Comparison of ENCODE assay signal across 28 mouse cellular contexts in the genomic region with DNA sequence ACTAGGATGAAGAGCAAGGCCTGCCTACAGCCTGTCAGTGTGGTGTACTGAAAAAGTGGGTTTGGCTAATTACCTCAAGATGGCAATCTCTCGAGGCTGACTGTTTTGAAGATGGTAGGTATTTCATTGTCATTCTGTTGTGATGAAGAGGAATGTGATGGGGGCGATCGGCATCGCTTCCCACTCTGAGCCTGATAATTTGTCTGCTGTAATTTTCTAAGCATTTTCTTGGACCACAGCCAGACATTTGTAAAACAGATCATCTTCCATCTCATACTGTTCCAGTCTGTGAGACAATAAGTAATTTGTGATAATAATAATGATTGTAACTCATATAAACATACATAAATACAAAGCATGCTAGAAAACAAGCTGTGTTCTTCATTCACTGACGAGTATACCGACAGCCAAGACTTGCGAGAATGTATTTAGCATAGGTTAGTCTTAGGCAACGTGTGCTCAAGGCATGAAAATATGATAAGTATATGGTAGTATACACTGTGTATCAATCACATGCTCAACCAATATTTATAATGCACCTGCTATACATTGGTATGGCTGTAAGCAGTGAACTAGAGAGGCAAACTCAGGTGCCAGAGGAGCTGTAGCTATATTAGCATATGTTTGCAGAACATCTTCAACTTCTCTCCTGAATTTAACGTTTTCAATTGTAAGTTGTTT.
DNase-seq lines count a peak whose midpoint lies in the region; ATAC-seq and TF ChIP-seq lines count a peak whose summit lies in the region.
"Had no signal": no experiment of that assay in that cellular context is flagged by ENCODE, and none has a peak within 500 bp of the region (broad histone marks: within the 10 kb centered on the region; RNA-seq: fewer than 3 reads in every experiment).

No protein-coding gene starts in this region.

- no peaks in the 10 kb centered on the region for H3K4me1 ChIP-seq in forebrain, embryonic 13.5 days
- H3K4me1 ChIP-seq in forebrain, embryonic 10.5 days = no peaks in the 10 kb centered on the region
- no peaks in the 10 kb centered on the region for H3K4me1 ChIP-seq in forebrain, embryonic 16.5 days (replicated peaks; ENCODE audit: control insufficient read depth, insufficient read depth, low read length)
- no peaks in the 10 kb centered on the region for H3K4me1 ChIP-seq in forebrain, embryonic 11.5 days (replicated peaks; ENCODE audit: control insufficient read depth, insufficient read depth, low read length)
- no peaks in the 10 kb centered on the region for H3K4me1 ChIP-seq in hindbrain, embryonic 15.5 days (replicated peaks)
- H3K4me1 ChIP-seq in hindbrain, embryonic 11.5 days (replicated peaks; ENCODE audit: control insufficient read depth, insufficient read depth, low read length) = no peaks in the 10 kb centered on the region
- H3K4me1 ChIP-seq: embryonic facial prominence, embryonic 13.5 days; heart, embryonic 10.5 days; heart, embryonic 13.5 days; intestine, embryonic 15.5 days; kidney, embryonic 15.5 days had no signal

- no peaks in the 10 kb centered on the region for H3K27me3 ChIP-seq in forebrain, embryonic 13.5 days
- H3K27me3 ChIP-seq in forebrain, embryonic 10.5 days (ENCODE audit: poor library complexity, severe bottlenecking) = no peaks in the 10 kb centered on the region
- no peaks in the 10 kb centered on the region for H3K27me3 ChIP-seq in forebrain, embryonic 16.5 days (replicated peaks; ENCODE audit: control insufficient read depth, insufficient read depth, low read length)
- no peaks in the 10 kb centered on the region for H3K27me3 ChIP-seq in forebrain, embryonic 11.5 days (ENCODE audit: control insufficient read depth, insufficient read depth, low read length)
- no peaks in the 10 kb centered on the region for H3K27me3 ChIP-seq in hindbrain, embryonic 15.5 days
- no peaks in the 10 kb centered on the region for H3K27me3 ChIP-seq in hindbrain, embryonic 11.5 days (ENCODE audit: control insufficient read depth, insufficient read depth, low read length)
- H3K27me3 ChIP-seq: CH12.LX; embryonic facial prominence, embryonic 13.5 days; heart, embryonic 13.5 days; intestine, embryonic 15.5 days; kidney, embryonic 15.5 days; Patski had no signal

- H3K4me3 ChIP-seq in forebrain, embryonic 13.5 days = no peak overlapping the region
- H3K4me3 ChIP-seq in forebrain, embryonic 10.5 days = no peak overlapping the region
- H3K4me3 ChIP-seq in forebrain, embryonic 16.5 days (replicated peaks; ENCODE audit: low read length) = no peak overlapping the region
- H3K4me3 ChIP-seq in forebrain, embryonic 11.5 days (ENCODE audit: low read depth, low read length) = no peak overlapping the region
- no peak overlapping the region for H3K4me3 ChIP-seq in hindbrain, embryonic 15.5 days
- H3K4me3 ChIP-seq in hindbrain, embryonic 11.5 days (ENCODE audit: low read depth, low read length) = no peak overlapping the region
- H3K4me3 ChIP-seq: embryonic facial prominence, embryonic 13.5 days; heart, embryonic 10.5 days; heart, embryonic 13.5 days; intestine, embryonic 15.5 days; kidney, embryonic 15.5 days had no signal

- no peaks in the 10 kb centered on the region for H3K36me3 ChIP-seq in forebrain, embryonic 13.5 days (ENCODE audit: poor library complexity, severe bottlenecking)
- no peaks in the 10 kb centered on the region for H3K36me3 ChIP-seq in forebrain, embryonic 10.5 days (replicated peaks)
- H3K36me3 ChIP-seq in forebrain, embryonic 16.5 days (ENCODE audit: control insufficient read depth, insufficient read depth) = no peaks in the 10 kb centered on the region
- H3K36me3 ChIP-seq in forebrain, embryonic 11.5 days (ENCODE audit: control insufficient read depth, insufficient read depth, low read length) = no peaks in the 10 kb centered on the region
- no peaks in the 10 kb centered on the region for H3K36me3 ChIP-seq in hindbrain, embryonic 15.5 days
- no peaks in the 10 kb centered on the region for H3K36me3 ChIP-seq in hindbrain, embryonic 11.5 days (ENCODE audit: control insufficient read depth, insufficient read depth, low read length)
- H3K36me3 ChIP-seq: embryonic facial prominence, embryonic 13.5 days; G1E; heart, embryonic 10.5 days; heart, embryonic 13.5 days; intestine, embryonic 15.5 days; kidney, embryonic 15.5 days had no signal

- no peak for DNase-seq in forebrain, embryonic 10.5 days (ENCODE audit: extremely low spot score, low spot score)
- DNase-seq in forebrain, embryonic 11.5 days (ENCODE audit: low spot score) = no peak
- DNase-seq in hindbrain, embryonic 11.5 days (ENCODE audit: low spot score) = no peak
- peak; percentile 62 for DNase-seq in brain, embryonic 14.5 days (ENCODE audit: low read depth)
- DNase-seq: adrenal gland, postnatal 10 days; adrenal gland, postnatal 36 days; B cell, adult 2 months; cerebellum, adult 11 months; cerebellum, adult 2 months; cerebellum, adult 9-11 months; cerebellum, postnatal 25 days; gastrocnemius, postnatal 25 days; heart, adult 18-20 months; heart, postnatal 14 days; heart, postnatal 4 days; kidney, adult 11 months; kidney, adult 8-10 months had no signal

- no peak for TF ChIP-seq CTCF in brain, embryonic 14.5 days (IDR thresholded peaks at IDR 0.05; ENCODE audit: borderline replicate concordance, extremely low read depth, insufficient read depth, insufficient read length)

- no peak for TF ChIP-seq POLR2A in brain, embryonic 14.5 days (IDR thresholded peaks at IDR 0.05; ENCODE audit: borderline replicate concordance, extremely low read depth, insufficient read depth, insufficient read length, poor library complexity, severe bottlenecking)

- no peak overlapping the region for H3K9ac ChIP-seq in forebrain, embryonic 13.5 days
- no peak overlapping the region for H3K9ac ChIP-seq in forebrain, embryonic 16.5 days (replicated peaks; ENCODE audit: low read depth, low read length)
- H3K9ac ChIP-seq in forebrain, embryonic 11.5 days (ENCODE audit: low read length) = no peak overlapping the region
- no peak overlapping the region for H3K9ac ChIP-seq in hindbrain, embryonic 15.5 days
- no peak overlapping the region for H3K9ac ChIP-seq in hindbrain, embryonic 11.5 days (ENCODE audit: low read depth, low read length)
- H3K9ac ChIP-seq: embryonic facial prominence, embryonic 13.5 days; heart, embryonic 13.5 days; intestine, embryonic 15.5 days; kidney, embryonic 15.5 days had no signal

- 76% methylated on average over 9 of the region's 9 CpGs for WGBS in forebrain, embryonic 13.5 days
- WGBS in forebrain, embryonic 10.5 days = 90% methylated on average over 9 of the region's 9 CpGs
- 60% methylated on average over 9 of the region's 9 CpGs for WGBS in forebrain, embryonic 16.5 days
- 88% methylated on average over 9 of the region's 9 CpGs for WGBS in forebrain, embryonic 11.5 days
- WGBS in hindbrain, embryonic 15.5 days = 65% methylated on average over 9 of the region's 9 CpGs
- 87% methylated on average over 9 of the region's 9 CpGs for WGBS in hindbrain, embryonic 11.5 days

- no peak overlapping the region for H3K4me2 ChIP-seq in forebrain, embryonic 13.5 days
- H3K4me2 ChIP-seq in forebrain, embryonic 16.5 days (ENCODE audit: low read length) = no peak overlapping the region
- no peak overlapping the region for H3K4me2 ChIP-seq in forebrain, embryonic 11.5 days (ENCODE audit: low read depth, low read length, severe bottlenecking)
- H3K4me2 ChIP-seq in hindbrain, embryonic 15.5 days = no peak overlapping the region
- H3K4me2 ChIP-seq in hindbrain, embryonic 11.5 days (replicated peaks; ENCODE audit: low read depth, low read length) = no peak overlapping the region
- H3K4me2 ChIP-seq: embryonic facial prominence, embryonic 13.5 days; heart, embryonic 13.5 days; intestine, embryonic 15.5 days; kidney, embryonic 15.5 days had no signal

- peak; percentile 58 for ATAC-seq in forebrain, embryonic 13.5 days
- peak; percentile 72 for ATAC-seq in forebrain, embryonic 16.5 days
- ATAC-seq in forebrain, embryonic 11.5 days (replicated peaks; ENCODE audit: low FRiP score) = no peak
- peak; percentile 34; the same call in 1 of the 2 replicates for ATAC-seq in hindbrain, embryonic 15.5 days (ENCODE audit: low FRiP score, low read depth)
- no peak for ATAC-seq in hindbrain, embryonic 11.5 days (ENCODE audit: low FRiP score)
- ATAC-seq: intestine, embryonic 15.5 days; Patski had no signal

- no peak overlapping the region for H3K27ac ChIP-seq in forebrain, embryonic 13.5 days
- no peak overlapping the region for H3K27ac ChIP-seq in forebrain, embryonic 10.5 days
- no peak overlapping the region for H3K27ac ChIP-seq in forebrain, embryonic 16.5 days (ENCODE audit: low read length)
- no peak overlapping the region for H3K27ac ChIP-seq in forebrain, embryonic 11.5 days (ENCODE audit: low read depth, low read length)
- no peak overlapping the region for H3K27ac ChIP-seq in hindbrain, embryonic 15.5 days (replicated peaks)
- no peak overlapping the region for H3K27ac ChIP-seq in hindbrain, embryonic 11.5 days (ENCODE audit: low read depth, low read length)
- H3K27ac ChIP-seq: embryonic facial prominence, embryonic 13.5 days; heart, embryonic 10.5 days; heart, embryonic 13.5 days; intestine, embryonic 15.5 days; kidney, embryonic 15.5 days had no signal

- H3K9me3 ChIP-seq in forebrain, embryonic 13.5 days (replicated peaks) = no peaks in the 10 kb centered on the region
- no peaks in the 10 kb centered on the region for H3K9me3 ChIP-seq in forebrain, embryonic 10.5 days
- H3K9me3 ChIP-seq in forebrain, embryonic 16.5 days (ENCODE audit: control insufficient read depth, low read length) = no peaks in the 10 kb centered on the region
- no peaks in the 10 kb centered on the region for H3K9me3 ChIP-seq in forebrain, embryonic 11.5 days (ENCODE audit: control insufficient read depth, low read length)
- no peaks in the 10 kb centered on the region for H3K9me3 ChIP-seq in hindbrain, embryonic 15.5 days
- H3K9me3 ChIP-seq in hindbrain, embryonic 11.5 days (ENCODE audit: control insufficient read depth, low read length) = no peaks in the 10 kb centered on the region
- H3K9me3 ChIP-seq: embryonic facial prominence, embryonic 13.5 days; G1E; heart, embryonic 10.5 days; heart, embryonic 13.5 days; intestine, embryonic 15.5 days; kidney, embryonic 15.5 days had no signal

Comparison
In these comparisons a context has a peak if more than half of its experiments do, and no peak if none do; other contexts are left out.
1. ATAC-seq: peak in forebrain, embryonic 13.5 days (single experiment), forebrain, embryonic 16.5 days (single experiment) and hindbrain, embryonic 15.5 days (single experiment); none in forebrain, embryonic 11.5 days (single experiment) and hindbrain, embryonic 11.5 days (single experiment).